Mouse (Mus musculus) left cerebral cortex, adult 11 months (tissue): ENCODE data around the gene Gm1043.

Source experiments
- DNase-seq: peaks from one replicate; pipeline ENCODE4 v3.0.0; 2022; ENCODE audit warnings: low spot score

Gm1043 gene

DNA sequence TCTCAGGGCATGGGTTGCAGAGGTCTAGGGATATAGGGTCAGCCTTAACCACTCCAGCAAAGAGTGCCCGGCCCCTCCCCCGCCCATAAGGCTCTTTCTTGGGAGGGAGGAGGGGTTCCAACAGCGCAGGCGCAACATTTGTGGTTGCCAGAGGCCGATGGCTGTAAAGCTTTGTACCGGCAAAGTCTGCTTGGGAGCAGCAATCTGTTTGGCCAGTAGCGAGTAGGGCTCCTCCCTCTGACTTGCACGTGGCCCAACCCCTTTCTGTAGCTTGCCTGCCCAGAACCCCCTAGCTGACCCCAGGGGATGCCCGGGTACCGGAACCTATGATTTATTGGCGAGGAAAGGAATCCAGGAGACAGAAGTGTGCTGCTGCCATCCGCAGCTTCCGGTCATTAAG is 159.0 kb downstream of the Gm1043 start:
- no peak for DNase-seq

GRCm38 (mm10) chr5:37244666-37245242 is 159.6 kb downstream of the Gm1043 start:
- DNase-seq = no peak

- no peak for DNase-seq
Measured at GRCm38 (mm10) chr5:37245651-37246050, 160.5 kb downstream of the Gm1043 start.

GRCm38 (mm10) chr5:37246138-37246910 is 161.2 kb downstream of the Gm1043 start:
- no peak for DNase-seq

DNA sequence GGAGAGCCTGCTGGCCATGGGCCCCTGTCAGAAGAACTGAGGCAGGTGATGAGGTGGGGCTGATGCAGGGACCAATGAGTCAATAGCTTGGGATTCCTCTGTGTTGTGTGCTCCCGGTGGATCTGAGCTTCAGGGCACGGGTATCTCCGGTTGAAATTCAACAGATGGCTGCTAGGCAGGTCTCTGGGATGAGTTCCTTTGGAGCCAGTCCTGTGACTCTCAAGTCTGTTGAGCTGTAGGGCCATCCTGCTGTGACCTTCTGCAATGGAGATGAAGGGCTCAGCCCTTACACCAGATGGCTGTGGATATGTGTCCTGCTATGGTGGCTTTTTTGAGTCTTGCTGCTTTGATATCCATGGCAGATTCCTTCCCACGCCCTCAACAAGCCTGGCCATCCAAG is 162.3 kb downstream of the Gm1043 start:
- DNase-seq = no peak

DNA sequence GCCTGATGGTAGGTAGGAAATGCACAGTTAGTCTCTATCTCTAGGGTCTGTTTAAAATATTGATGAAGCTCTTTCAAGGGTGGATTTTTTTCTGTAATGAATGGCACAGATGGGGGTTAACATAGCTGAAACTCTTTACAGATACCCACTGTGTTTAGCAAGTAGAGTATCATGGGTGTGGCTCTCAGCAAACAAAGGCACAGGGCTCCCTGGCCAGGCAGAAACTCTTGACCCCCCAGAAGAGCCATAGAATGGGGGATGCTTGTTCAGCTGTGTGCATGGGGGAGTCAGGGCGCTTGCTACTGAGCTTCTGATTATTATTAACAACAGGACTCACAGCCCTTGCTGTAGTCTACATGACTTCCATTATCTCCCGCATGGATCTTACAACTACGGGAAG is 163.7 kb downstream of the Gm1043 start:
- no peak for DNase-seq

DNA sequence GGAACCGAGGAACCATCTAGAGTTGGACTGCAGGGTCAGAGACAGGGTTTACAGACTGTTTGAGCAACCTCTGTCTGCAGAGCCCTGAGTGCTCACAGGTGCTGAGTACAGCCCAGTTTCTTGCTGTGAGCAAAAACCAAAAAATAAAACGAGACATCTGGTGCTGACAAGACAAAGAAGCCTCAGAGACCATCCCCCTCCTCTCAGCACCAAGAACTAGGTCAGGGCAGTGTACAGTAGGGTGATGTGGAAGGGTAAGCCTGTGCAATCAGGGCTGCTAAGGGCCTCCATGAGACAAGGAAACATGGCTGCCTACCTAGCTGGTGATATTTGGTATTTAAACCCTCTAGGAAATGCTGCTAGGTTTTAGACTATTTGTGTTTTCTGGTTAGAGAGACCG is 166.4 kb downstream of the Gm1043 start:
- no peak for DNase-seq

DNA sequence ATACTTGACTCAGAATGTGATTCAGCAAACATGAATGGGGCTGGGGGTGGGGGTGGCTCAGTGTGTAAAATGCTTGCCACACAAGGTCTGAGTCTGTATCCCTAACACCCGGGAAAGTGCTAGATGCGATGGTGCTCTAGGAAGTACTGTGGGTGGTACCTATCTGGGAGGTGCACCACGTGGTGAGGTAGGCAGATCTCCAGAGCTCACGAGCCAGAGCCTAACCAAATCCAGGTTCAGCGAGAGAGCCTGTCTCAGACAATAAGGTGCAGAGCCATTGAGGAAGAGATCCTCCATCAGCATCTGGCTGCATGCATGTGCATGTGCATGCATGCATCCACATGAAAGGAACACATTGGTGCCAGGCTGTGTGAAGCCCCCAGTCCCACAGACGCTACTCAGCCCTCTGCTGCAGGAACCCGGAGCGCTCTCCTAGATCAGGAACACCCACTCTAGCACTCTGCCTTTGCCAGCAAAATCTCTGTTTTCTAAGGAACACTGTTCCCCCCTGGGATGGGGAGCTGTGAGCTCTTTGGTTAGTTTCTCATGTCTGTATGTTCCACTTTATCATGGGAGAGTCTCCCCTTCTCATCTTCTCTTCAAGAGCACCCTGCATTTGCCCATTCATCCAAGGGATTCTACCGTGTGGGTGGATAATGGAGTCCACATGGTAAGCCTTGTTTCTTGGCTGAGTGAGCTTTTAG is 167.1 kb downstream of the Gm1043 start:
- DNase-seq = no peak

DNA sequence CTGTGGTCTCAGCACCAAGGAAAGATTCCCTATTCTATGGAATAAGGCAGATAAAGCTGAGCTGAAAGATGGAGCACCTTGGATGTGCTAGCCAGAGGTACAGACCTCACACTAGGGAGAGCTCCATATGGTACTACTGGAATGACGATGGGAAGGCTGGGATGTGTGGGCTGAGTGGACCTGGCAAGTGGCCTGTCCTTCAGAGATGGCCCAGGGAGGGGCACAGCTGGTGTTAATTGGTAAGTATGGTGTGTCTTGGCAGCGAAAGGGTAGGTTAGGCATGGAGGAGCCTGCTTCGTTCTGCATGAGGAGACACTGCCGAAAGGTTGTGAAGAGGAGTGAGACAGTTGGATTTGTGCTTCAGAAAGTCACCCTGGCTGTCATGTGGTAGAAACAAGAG is 169.4 kb downstream of the Gm1043 start:
- DNase-seq = no peak

GRCm38 (mm10) chr5:37256823-37257222 is 171.7 kb downstream of the Gm1043 start:
- no peak for DNase-seq

DNA sequence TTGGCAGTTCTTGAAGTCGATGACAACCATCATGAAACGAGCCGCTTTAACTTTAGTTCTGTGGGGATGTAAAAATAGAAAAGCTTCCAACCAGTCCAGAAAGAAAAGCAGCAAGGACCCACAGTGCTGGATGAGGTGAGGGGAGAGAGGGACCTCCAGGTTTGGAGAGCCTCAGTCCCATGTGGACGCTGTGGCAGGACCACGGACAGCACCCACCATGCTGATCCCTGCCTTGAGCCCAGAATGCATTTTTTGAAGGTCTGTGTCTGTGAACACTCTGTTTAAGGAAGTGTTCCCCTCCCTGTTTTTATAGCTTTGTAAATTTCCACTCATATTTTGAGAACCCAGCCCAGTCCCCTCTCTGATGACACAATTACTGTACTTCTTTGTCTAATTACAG is 172.1 kb downstream of the Gm1043 start:
- no peak for DNase-seq

DNA sequence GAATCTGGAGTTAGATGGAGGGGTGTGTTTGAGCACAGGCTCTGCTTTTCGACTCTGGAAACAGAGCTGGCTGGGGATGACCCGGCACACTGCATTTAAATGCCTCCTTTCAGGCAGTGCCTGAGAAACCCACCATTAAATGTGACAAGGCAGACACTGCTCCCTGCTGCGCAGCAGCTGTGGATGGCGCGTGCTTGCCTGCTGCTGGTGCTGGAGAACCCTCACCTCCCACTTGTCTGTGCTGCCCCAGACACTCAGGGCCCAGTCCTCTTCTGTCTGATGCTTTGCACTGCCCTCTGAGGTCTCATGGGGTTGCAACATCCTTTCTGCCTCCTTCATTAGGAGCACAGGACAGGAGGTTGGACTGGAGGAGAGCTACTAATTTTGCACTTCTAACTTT is 176.6 kb downstream of the Gm1043 start:
- no peak for DNase-seq

DNA sequence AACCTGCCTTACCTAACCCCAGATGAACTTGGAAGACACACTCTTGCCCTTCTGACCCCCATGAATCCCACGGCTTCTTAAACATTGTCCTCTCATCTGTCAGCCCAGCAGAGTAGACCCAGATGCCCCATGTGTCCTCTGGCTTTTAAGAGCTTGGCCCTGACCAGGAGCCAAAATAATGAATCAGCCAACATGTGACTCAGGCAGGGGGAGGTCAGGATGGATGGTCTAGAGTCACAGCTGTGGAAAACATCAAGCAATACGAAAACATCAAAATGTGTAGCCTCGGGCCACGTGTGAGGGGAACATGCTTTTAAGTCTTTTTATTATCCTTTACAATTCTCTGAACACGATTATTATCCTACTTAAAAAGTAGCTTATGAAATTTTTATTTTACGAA is 178.6 kb downstream of the Gm1043 start:
- no peak for DNase-seq
